Mouse (Mus musculus): ENCODE results near the gene Arhgap8. TPM values are rescaled to one million over a fixed set of nuclear protein-coding genes. Genes with fewer than 3 reads are reported as not detected.
"Not testable (repeated sequence)": the region's sequence is repeated elsewhere in the genome, so short reads cannot be mapped to it uniquely, and the experiment has no call there.

Arhgap8 gene
- total RNA-seq, 2 experiments from 2014 or later, result not detected

- ATAC-seq (replicated peaks; ENCODE audit: low FRiP score, poor library complexity, severe bottlenecking), result no peak
Measured at GRCm38 (mm10) chr15:84729685-84730084, 9.8 kb downstream of the Arhgap8 start.

DNA sequence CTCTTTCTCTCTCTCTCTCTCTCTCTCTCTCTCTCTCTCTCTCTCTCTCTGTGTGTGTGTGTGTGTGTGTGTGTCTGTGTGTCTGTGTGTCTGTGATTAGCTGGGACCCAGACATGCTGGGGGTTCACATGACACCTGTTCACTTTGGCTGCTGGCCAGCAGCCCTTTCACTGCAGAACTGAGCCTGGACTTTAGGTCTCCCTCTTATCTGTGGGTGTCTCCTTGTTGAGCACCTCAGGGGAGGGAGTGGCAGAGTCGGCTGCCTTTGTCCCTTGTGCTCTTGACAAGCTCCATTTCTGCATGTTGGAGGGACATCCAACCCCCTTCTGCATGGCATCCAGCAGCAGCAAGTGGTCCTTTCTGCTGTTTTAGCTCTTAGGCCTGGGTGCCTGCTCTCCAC lies 11.0 kb downstream of the Arhgap8 start:
- ATAC-seq (replicated peaks; ENCODE audit: low FRiP score, poor library complexity, severe bottlenecking), result no peak

- no peak for ATAC-seq (replicated peaks; ENCODE audit: low FRiP score, poor library complexity, severe bottlenecking)
Measured at GRCm38 (mm10) chr15:84731676-84732424, 12.0 kb downstream of the Arhgap8 start.

DNA sequence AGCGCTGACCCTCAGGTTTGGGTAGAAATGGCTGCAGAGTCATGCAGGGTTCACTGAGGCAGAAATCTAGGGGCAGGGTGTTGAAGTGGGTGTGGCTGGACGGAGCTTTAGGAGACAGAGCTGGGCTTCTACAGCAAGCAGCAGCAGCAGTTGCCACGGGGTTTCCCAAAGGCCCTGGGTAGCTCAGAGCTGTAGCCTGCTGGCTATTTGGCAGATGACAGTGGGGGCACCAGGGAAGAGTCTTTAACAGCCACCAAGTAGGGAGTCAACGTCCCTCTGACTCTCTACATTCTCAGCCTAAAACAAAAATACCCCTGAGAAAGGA lies 12.5 kb downstream of the Arhgap8 start:
- no peak for ATAC-seq (replicated peaks; ENCODE audit: low FRiP score, poor library complexity, severe bottlenecking)

DNA sequence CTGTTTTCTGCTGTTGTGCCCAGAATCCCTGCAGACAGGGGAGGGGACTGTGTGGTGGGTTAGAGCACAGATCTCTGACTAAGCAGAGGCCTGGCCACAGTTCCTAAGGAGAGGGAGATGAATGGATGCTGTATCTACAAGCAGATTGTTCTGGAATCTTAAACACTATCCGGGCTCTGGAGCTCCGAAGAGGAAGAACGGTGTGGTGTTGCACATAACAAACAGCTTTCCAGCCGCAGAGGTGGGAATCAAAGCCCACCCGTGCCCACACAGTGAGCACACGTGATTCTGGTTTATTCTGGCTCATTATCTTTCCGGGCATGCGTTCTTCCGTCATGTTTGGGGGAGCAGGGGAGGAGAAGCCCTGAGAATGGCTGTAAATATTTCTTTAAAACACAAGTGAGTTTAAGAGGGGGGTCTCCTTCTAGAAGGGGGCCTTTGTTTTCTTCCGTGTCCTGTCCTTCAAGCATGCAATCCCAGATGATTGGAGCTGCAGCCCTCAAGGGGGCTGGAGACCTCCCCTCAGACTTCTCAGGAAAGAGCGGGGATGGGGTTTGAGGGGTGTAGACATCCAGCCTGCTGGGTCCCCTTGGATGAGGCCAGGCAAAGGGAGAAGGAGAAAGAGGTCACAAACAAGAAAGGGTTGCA lies 16.6 kb downstream of the Arhgap8 start:
- ATAC-seq (replicated peaks; ENCODE audit: low FRiP score, poor library complexity, severe bottlenecking), result no peak

DNA sequence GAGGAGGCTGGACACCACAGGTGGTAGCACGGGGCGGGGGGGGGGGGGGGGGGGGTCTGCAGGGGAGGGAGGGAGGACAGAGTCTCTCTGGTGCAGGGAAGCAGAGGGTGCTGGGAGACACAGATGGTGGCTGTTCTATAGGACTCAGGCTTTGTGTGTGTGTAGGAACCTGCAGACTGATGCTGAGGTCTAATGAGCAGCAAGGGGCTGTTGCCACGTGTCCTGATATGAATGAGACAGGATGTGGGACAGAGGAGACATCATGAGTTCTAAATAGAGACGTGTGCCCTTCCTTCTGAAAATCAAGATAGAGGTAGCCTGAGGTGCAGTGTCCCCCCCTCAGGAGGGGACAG lies 17.1 kb downstream of the Arhgap8 start:
- no peak for ATAC-seq (replicated peaks; ENCODE audit: low FRiP score, poor library complexity, severe bottlenecking)

DNA sequence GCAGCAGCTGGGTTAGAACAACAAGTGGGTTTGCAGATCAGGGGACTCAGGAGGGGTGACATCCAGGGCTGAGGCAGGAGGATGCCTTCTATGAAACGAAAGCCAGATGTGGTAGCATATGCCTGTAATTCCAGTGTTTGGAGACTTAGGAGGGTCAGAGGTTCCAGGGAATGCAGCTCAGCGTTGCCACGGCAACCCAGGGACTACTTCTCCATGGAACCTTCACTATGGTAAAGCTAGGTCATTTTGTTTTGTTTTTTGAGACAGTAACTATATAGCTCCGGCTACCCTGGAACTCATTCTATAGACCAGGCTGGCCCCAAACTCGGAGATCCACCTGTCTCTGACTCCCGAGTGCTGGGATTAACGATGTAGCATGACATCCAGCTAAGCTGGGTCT lies 18.4 kb downstream of the Arhgap8 start:
- no peak for ATAC-seq (replicated peaks; ENCODE audit: low FRiP score, poor library complexity, severe bottlenecking)

DNA sequence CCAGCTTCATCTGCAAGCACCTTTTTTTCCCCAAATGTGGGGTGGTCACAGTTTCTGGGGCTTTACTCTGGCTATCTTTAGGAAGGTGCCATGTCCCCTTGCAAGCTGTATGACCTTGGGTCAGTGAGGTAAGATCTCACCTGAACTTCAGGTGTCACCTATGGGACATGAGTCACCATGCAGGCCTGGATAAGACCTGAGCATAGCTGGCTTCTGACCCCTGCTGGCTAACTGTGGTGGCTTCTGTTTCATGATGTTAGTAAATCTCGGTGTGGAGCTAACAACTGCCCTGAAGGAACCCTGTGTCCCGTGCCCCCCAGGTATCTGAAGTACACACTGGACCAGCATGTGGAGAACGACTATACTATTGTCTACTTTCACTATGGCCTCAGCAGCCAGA lies 21.7 kb downstream of the Arhgap8 start:
- ATAC-seq (replicated peaks; ENCODE audit: low FRiP score, poor library complexity, severe bottlenecking), result no peak

DNA sequence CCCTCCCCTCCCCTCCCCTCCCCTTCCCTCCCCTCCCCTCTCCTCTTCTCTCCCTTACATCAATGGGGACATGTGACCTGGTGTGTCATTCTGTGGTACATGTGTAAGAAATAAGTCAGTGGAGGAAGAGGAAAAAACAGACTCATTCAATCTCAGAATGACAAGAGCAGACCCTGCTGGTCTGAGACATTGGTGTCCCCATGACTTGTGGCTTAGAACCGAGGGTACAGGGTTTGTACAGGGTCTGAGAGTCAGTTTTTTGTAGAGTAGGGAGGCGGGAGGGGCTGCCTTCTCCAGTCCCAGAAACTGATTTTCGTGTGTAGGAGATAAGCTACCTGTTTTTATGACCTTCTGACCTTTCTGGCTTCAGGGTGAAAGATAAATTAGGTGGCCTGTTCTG lies 23.5 kb downstream of the Arhgap8 start:
- ATAC-seq (replicated peaks; ENCODE audit: low FRiP score, poor library complexity, severe bottlenecking), result no peak

- no peak for ATAC-seq (replicated peaks; ENCODE audit: low FRiP score, poor library complexity, severe bottlenecking)
Measured at GRCm38 (mm10) chr15:84744308-84744707, 24.5 kb downstream of the Arhgap8 start.

DNA sequence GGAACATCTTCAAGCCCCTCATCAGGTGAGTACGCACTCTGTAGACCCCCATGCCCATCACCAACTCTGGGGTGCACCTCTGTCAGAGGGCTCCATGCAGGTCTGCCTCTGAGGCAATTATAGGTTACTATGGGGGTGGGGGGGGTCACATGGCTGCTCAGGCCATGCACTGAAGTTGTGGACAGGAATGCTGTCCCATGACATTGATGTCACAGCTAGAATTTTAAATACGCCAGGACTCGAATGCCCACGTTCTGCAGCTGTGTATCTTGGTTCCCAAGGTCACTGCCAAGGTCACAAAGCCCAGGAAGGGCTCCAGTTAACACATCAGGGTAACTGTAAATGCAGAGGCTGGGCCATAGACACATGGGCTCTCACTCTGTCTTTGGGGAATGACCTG lies 26.0 kb downstream of the Arhgap8 start:
- ATAC-seq (replicated peaks; ENCODE audit: low FRiP score, poor library complexity, severe bottlenecking), result no peak

DNA sequence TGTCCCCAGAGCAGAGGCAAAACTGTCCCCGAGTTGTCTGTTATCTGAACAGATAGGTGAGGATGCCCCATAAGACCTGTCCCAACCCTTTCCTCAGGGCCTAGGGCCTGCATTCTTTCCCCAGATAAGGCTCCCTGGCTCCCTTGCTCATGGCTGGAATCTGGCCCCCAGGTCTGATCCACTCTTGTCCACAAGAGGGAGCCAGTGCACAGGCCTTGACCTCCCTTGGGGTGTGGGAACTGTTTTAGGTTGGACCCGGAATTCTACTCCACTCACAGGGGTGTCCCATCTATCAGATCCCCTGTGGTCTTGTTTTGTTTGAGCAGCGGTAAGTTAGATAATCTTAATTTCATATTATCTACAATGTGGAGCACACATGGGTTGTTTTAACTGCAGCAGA lies 35.1 kb downstream of the Arhgap8 start:
- ATAC-seq (replicated peaks; ENCODE audit: low FRiP score, poor library complexity, severe bottlenecking), result peak; percentile 61; the same call in 1 of the 2 replicates

- ATAC-seq (replicated peaks; ENCODE audit: low FRiP score, poor library complexity, severe bottlenecking), result no peak
Measured at GRCm38 (mm10) chr15:84756426-84756825, 36.6 kb downstream of the Arhgap8 start.

- 0 out of 2 replicates have a peak, but pooled peaks have one; percentile 36 for ATAC-seq (replicated peaks; ENCODE audit: low FRiP score, poor library complexity, severe bottlenecking)
Measured at GRCm38 (mm10) chr15:84758493-84758892, 38.6 kb downstream of the Arhgap8 start.

GRCm38 (mm10) chr15:84762712-84763422 lies 43.0 kb downstream of the Arhgap8 start:
- ATAC-seq (replicated peaks; ENCODE audit: low FRiP score, poor library complexity, severe bottlenecking), result no peak

- no peak for ATAC-seq (replicated peaks; ENCODE audit: low FRiP score, poor library complexity, severe bottlenecking)
Measured at GRCm38 (mm10) chr15:84763423-84763812, 43.6 kb downstream of the Arhgap8 start.

DNA sequence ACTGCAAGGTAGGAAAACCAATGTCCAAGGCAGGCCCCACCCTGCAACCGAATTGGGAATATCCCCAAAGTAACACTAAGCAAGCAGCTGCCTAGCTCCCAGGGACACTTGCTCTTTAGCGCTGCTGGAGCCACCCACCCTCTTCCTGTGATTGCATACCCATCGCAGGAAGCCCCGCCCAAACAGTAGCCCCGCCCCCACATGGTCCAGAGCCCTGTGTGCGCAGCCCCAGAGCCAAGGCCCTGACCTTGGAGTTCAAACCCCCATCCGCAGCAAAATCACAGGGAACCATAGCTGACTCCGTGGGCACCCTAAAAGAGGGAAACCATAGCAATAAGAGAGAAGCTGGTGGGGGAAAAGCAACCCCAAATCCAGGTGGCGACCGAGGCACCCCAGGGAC lies 46.8 kb downstream of the Arhgap8 start:
- no peak for ATAC-seq (replicated peaks; ENCODE audit: low FRiP score, poor library complexity, severe bottlenecking)

DNA sequence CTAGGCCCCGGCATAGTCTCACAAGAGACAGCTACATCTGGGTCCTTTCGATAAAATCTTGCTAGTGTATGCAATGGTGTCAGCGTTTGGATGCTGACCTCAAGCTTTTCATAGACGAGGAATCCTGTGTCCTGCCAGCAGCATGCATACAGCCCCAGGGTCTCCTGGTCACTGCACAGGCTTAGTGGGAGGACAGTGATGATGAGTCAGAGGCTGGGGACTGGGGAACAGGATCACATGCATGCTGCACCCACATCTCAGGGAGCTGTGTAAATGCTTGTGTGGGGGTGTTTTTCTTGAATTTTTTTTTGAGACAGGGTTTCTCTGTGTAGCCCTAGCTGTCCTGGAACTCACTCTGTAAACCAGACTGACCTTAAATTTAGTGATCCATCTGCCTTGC lies 48.7 kb downstream of the Arhgap8 start:
- not testable (repeated sequence) for ATAC-seq (replicated peaks; ENCODE audit: low FRiP score, poor library complexity, severe bottlenecking)

DNA sequence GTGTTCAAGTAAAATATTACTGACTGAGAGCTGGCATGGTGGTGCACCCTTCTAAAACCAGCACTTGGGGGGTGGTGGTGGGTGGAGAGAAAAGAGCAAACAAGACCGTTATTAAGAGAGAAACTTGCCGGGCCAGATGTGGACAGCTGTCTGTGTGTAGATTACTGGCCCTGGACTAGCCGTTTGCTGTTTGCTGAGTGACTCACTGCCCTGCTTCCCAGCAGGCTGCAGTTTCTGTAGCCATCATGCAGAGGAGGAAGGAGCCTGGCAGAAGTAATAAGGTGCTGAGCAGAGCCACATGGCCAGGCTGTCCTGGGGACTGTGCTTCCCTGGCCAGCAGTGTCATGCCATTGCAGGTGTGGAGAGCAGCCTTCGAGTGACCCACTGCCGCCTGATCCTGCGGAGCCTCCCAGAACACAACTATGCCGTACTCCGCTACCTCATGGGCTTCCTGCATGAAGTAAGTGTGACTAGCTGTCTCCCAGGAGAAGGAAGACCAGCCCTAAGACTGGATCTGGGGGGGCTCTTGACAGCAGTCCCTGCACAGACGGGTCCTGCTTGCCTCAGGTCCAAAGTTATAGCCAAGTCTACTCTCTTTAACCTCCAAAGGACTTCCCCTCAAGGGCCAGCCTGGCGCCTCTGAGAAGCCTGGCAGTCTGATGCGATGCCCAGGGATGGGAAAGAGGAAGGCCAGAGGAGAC lies 49.9 kb downstream of the Arhgap8 start:
- ATAC-seq (replicated peaks; ENCODE audit: low FRiP score, poor library complexity, severe bottlenecking), result no peak

All from erythroid progenitor cell, adult 5-6 weeks (primary cell).